Mouse (Mus musculus) brain, embryonic 14.5 days (tissue): Measurements from ENCODE around the gene Gm3376. TPM values are rescaled to one million over a fixed set of nuclear protein-coding genes. Genes with fewer than 3 reads are reported as not detected.
"Not testable (repeated sequence)": the region's sequence is repeated elsewhere in the genome, so short reads cannot be mapped to it uniquely, and the experiment has no call there.

Experiments used
- DNase-seq: peaks from one replicate; pipeline ENCODE4 v3.0.0-alpha.2; 2011; ENCODE audit warnings: low read depth
- polyA plus RNA-seq: library from polyadenylated mRNA; depleted of rRNA; stranded (reverse); fragments of >200 nt; gene quantifications from 2 replicates; pipeline ENCODE4 v1.2.3, GENCODE M21; 2012; rRNA removed

Gm3376 gene
- not detected in 2 replicates for polyA plus RNA-seq

- not testable (repeated sequence) for DNase-seq
Observed at GRCm38 (mm10) chrY:3771373-3771772, at the start of gene Gm3376. Gene Gm3376, plus strand, starts transcription at chrY:3771673.
